Mouse (Mus musculus) cerebellum, adult 9-10 months (tissue): ENCODE measurements around the gene Cyb561d1.

ENCODE experiments used
- DNase-seq: peaks from one replicate; pipeline ENCODE4 v3.0.0; 2022

Gene Cyb561d1

GRCm38 (mm10) chr3:108166486-108167211 is 34.4 kb downstream of the Cyb561d1 start:
- no peak for DNase-seq

GRCm38 (mm10) chr3:108165532-108166315 is 35.3 kb downstream of the Cyb561d1 start:
- no peak for DNase-seq

- peak; percentile 91 for DNase-seq
Observed at GRCm38 (mm10) chr3:108164807-108165206, 36.2 kb downstream of the Cyb561d1 start.

GRCm38 (mm10) chr3:108164091-108164490 is 36.9 kb downstream of the Cyb561d1 start:
- no peak for DNase-seq

- no peak for DNase-seq
Observed at GRCm38 (mm10) chr3:108158383-108159037, 42.5 kb downstream of the Cyb561d1 start.

- peak; percentile 36 for DNase-seq
Observed at GRCm38 (mm10) chr3:108154656-108155055, 46.4 kb downstream of the Cyb561d1 start, which contains the start of gene Gpr61. Gpr61 (minus strand) TSS chr3:108154882.

GRCm38 (mm10) chr3:108152290-108152689 is 48.7 kb downstream of the Cyb561d1 start:
- DNase-seq = no peak

GRCm38 (mm10) chr3:108147386-108148235 is 53.4 kb downstream of the Cyb561d1 start:
- DNase-seq = peak; percentile 91

- no peak for DNase-seq
Observed at GRCm38 (mm10) chr3:108146671-108147070, 54.3 kb downstream of the Cyb561d1 start.
